Mouse (Mus musculus): ENCODE results near the gene Zfp428. TPM values are rescaled to one million over a fixed set of nuclear protein-coding genes. Genes with fewer than 3 reads are reported as not detected.

Gene Zfp428
- polyA plus RNA-seq, 1 experiment, result 10.0 TPM

GRCm38 (mm10) chr7:24547534-24548036, 40.8 kb downstream of the Zfp428 start:
- DNase-seq (ENCODE audit: low spot score), result no peak

- DNase-seq (ENCODE audit: low spot score), result no peak
Measured at GRCm38 (mm10) chr7:24551985-24552759, 45.4 kb downstream of the Zfp428 start.

DNA sequence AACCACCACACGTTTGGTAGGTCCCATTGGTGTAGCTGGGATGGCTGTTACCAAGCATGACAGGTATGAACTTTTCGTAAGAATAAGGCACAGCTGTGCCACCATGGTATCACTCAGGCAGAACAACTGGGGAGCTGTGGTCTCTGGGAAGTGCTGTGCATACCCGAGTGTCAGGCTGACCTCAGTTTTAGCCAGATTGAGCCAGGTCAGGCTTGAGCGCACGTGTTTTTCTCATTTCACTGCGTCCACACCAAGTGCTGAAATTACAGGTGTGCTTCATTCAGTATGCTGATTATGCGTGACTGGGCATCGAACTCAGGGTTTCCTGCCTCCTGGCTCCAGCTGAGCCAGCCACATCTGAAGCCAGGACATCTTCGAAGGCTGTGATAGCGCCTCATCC, 49.0 kb downstream of the Zfp428 start:
- DNase-seq (ENCODE audit: low spot score), result no peak

- no peak for DNase-seq (ENCODE audit: low spot score)
Measured at GRCm38 (mm10) chr7:24561450-24561849, 54.6 kb downstream of the Zfp428 start.

DNA sequence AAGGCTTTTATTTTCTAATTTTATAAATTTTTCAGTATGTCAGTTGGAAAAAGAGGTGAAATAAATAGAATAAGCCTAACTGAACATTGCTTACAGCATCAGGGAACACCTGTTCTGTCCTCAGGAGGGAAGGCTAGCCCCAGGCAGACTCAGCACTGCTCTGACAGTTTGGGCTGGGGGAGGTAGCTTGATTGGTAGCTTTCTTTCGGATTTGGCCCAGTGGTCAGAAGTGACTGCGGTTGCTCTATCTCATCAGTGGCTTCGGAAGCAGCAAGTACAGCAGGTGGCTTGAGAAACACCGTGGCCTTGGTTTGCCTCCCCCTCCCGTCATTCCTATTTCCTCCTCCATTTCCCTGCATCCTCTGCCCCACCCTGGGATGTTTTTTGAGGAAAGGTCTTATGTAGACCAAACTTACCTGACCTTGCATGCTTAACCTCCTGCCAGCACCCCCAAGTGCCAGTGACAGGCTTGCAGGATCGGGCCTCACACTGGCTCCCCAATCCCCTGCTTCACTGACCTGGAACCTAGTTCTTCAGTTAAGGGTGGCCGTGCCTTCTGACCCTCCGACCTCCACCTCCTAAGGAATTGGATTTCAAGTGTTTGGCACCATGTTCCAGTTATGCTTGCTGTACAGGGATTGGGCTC, 56.5 kb downstream of the Zfp428 start:
- no peak for DNase-seq (ENCODE audit: low spot score)

- no peak for DNase-seq (ENCODE audit: low spot score)
Measured at GRCm38 (mm10) chr7:24563837-24564206, 57.0 kb downstream of the Zfp428 start.

DNA sequence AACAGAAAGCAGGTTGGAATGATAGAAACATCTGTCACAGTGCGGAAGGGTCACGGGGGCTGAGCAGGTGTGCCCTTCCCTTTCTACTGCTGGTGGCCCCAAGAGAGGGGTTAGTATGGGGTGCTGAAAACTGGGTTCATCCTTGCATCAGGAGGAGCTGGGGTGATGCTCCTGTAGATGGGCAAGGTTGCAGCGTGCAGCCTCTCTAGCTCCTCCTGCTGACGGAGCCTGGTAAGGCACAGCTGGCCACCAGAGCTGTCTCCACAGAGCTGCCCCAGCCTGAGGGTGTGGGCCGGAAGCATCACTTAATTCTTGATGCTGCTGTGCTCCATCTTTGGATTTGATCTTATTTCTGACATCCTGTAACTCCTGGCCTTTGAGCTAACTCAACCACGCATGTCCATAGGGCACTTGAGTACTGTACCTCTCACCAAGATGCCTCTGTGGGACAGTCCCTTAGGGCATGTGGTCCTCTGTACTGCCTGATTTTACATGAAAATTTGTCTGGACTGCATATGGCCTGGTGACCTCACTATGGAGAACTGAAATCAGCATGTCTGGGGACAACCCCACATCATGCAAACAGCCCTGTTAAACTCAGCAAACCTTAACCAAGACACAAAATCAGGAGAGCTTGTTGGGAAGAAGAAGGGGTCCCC, 57.9 kb downstream of the Zfp428 start:
- no peak for DNase-seq (ENCODE audit: low spot score)

Other genes with a start within 250 kb of the Zfp428 start
- gene Zfp93, start 236.6 kb upstream of the Zfp428 start, polyA plus RNA-seq (2012; rRNA removed), result 6.0 and 6.4 TPM in 2 replicates
- gene Zfp61, start 205.8 kb upstream of the Zfp428 start, polyA plus RNA-seq (2012; rRNA removed), result 16.1 and 18.1 TPM in 2 replicates
- 10.5 and 11.0 TPM in 2 replicates for gene Zfp94, start 190.3 kb upstream of the Zfp428 start, polyA plus RNA-seq (2012; rRNA removed)
- 0.19 TPM in 2 replicates for gene Tescl, start 173.1 kb upstream of the Zfp428 start, polyA plus RNA-seq (2012; rRNA removed)
- gene Lypd5, start 157.8 kb upstream of the Zfp428 start, polyA plus RNA-seq (2012; rRNA removed), result not detected in 2 replicates
- 47.4 and 50.6 TPM in 2 replicates for gene Kcnn4, start 136.7 kb upstream of the Zfp428 start, polyA plus RNA-seq (2012; rRNA removed)
- 37.6 and 37.7 TPM in 2 replicates for gene Smg9, start 107.4 kb upstream of the Zfp428 start, polyA plus RNA-seq (2012; rRNA removed)
- gene Irgc1, start 54.7 kb upstream of the Zfp428 start, polyA plus RNA-seq (2012; rRNA removed), result 0.03 TPM in 1 of 2 replicates, not detected in the other
- gene Plaur, start 44.5 kb upstream of the Zfp428 start, polyA plus RNA-seq (2012; rRNA removed), result 18.8 and 28.9 TPM in 2 replicates
- 10.0 and 19.2 TPM in 2 replicates for gene Cadm4, start 25.0 kb upstream of the Zfp428 start, polyA plus RNA-seq (2012; rRNA removed)
- gene AC161166.1, start 5.4 kb downstream of the Zfp428 start, polyA plus RNA-seq (2012; rRNA removed), result not detected in 2 replicates
- 10.8 and 12.4 TPM in 2 replicates for gene Irgq, start 23.7 kb downstream of the Zfp428 start, polyA plus RNA-seq (2012; rRNA removed)
- gene Pinlyp, start 39.1 kb downstream of the Zfp428 start, polyA plus RNA-seq (2012; rRNA removed), result 0.10 and 0.21 TPM in 2 replicates
- gene Xrcc1, start 39.3 kb downstream of the Zfp428 start, polyA plus RNA-seq (2012; rRNA removed), result 32.5 and 33.5 TPM in 2 replicates
- 59.0 and 67.0 TPM in 2 replicates for gene Ethe1, start 80.5 kb downstream of the Zfp428 start, polyA plus RNA-seq (2012; rRNA removed)
- gene Zfp575, start 80.6 kb downstream of the Zfp428 start, polyA plus RNA-seq (2012; rRNA removed), result 0.44 and 0.83 TPM in 2 replicates
- gene Phldb3, start 103.8 kb downstream of the Zfp428 start, polyA plus RNA-seq (2012; rRNA removed), result 6.8 and 7.9 TPM in 2 replicates
- gene Lypd3, start 129.5 kb downstream of the Zfp428 start, polyA plus RNA-seq (2012; rRNA removed), result 47.0 and 53.2 TPM in 2 replicates
- not detected in 2 replicates for gene Tex101, start 169.7 kb downstream of the Zfp428 start, polyA plus RNA-seq (2012; rRNA removed)
- not detected in 2 replicates for gene BC049730, start 202.2 kb downstream of the Zfp428 start, polyA plus RNA-seq (2012; rRNA removed)
- not detected in 2 replicates for gene Gm4763, start 219.9 kb downstream of the Zfp428 start, polyA plus RNA-seq (2012; rRNA removed)